Comparison of ENCODE assay signal across 25 mouse cellular contexts in the genomic region with DNA sequence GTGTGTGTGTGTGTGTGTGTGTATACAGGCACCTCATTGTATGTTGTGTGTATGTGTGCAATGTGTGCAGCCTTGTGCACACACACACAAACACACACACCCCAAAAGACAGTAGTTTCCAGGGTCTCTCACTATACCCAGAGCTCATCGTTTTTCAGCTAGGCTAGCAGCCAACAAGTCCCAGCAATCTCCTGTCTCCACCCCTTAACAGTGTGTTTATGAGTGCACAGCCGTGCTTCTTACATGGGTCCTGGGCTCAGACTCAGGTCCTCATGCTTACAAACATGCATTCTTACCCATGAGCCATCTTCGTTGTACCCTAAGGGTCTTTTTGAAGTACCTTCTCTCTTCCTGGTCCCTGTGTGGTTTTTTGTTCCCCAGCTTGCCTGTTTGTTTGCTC. TPM values are rescaled to one million over a fixed set of nuclear protein-coding genes. Genes with fewer than 3 reads are reported as not detected.
DNase-seq lines count a peak whose midpoint lies in the region; ATAC-seq and TF ChIP-seq lines count a peak whose summit lies in the region.
"Had no signal": no experiment of that assay in that cellular context is flagged by ENCODE, and none has a peak within 500 bp of the region (broad histone marks: within the 10 kb centered on the region; RNA-seq: fewer than 3 reads in every experiment).

No protein-coding gene starts in this region.

- H3K27me3 ChIP-seq in liver, embryonic 12.5 days (replicated peaks): no peaks in the 10 kb centered on the region
- H3K27me3 ChIP-seq in liver, postnatal 0 days (ENCODE audit: insufficient read depth, low read length): no peaks in the 10 kb centered on the region
- H3K27me3 ChIP-seq in ES-Bruce4 (ENCODE audit: control insufficient read depth, insufficient read depth, low read length, poor library complexity, severe bottlenecking): no peaks in the 10 kb centered on the region
- H3K27me3 ChIP-seq: CH12.LX; heart, embryonic 13.5 days had no signal

- TF ChIP-seq EP300 in liver, postnatal 0 days (IDR thresholded peaks at IDR 0.05; ENCODE audit: low read depth): no peak
- TF ChIP-seq EP300 in ES-Bruce4 (IDR thresholded peaks at IDR 0.05; ENCODE audit: insufficient read depth, low read depth, low read length): no peak

- no peak for TF ChIP-seq POLR2A in ES-Bruce4 (IDR thresholded peaks at IDR 0.05; ENCODE audit: insufficient read depth, low read length)

- H3K4me1 ChIP-seq in liver, embryonic 12.5 days: peaks cover 45% of the 10 kb centered on the region
- H3K4me1 ChIP-seq in liver, postnatal 0 days (ENCODE audit: insufficient read depth): peaks cover 20% of the 10 kb centered on the region
- peaks cover 4% of the 10 kb centered on the region for H3K4me1 ChIP-seq in ES-Bruce4 (ENCODE audit: control insufficient read depth, insufficient read depth, low read length)

- H3K27ac ChIP-seq in liver, embryonic 12.5 days: peak overlapping the region; percentile 83
- H3K27ac ChIP-seq in liver, postnatal 0 days (ENCODE audit: low read depth): no peak overlapping the region
- peak overlapping the region; percentile 46 for H3K27ac ChIP-seq in ES-Bruce4 (ENCODE audit: insufficient read depth, low read length)
- H3K27ac ChIP-seq: gastrocnemius, adult 2 months; heart, embryonic 13.5 days; hindbrain, embryonic 14.5 days; hindbrain, postnatal 0 days had no signal

- H3K9ac ChIP-seq in liver, embryonic 12.5 days: peak overlapping the region; percentile 51
- no peak overlapping the region for H3K9ac ChIP-seq in liver, postnatal 0 days (replicated peaks)
- no peak overlapping the region for H3K9ac ChIP-seq in ES-Bruce4 (ENCODE audit: low read depth, poor library complexity, severe bottlenecking)
- H3K9ac ChIP-seq: forebrain, postnatal 0 days; heart, embryonic 13.5 days; hindbrain, embryonic 14.5 days had no signal

- DNase-seq in liver, postnatal 0 days: no peak
- DNase-seq in heart, adult 11 months: no peak
- no peak for DNase-seq in left cerebral cortex, adult 18-20 months (ENCODE audit: low spot score in 2 of 2)
- DNase-seq: adrenal gland, adult 8-10 months; adrenal gland, postnatal 25 days; B cell, adult 2 months; cerebellum, adult 11-12 months; cerebellum, adult 8-10 months; cerebellum, postnatal 10 days; forebrain, postnatal 0 days; gastrocnemius, adult 2 months; gastrocnemius, postnatal 14 days; heart, adult 18-20 months; heart, postnatal 14 days; heart, postnatal 4 days had no signal

- no peak overlapping the region for H3K4me3 ChIP-seq in liver, embryonic 12.5 days
- H3K4me3 ChIP-seq in liver, postnatal 0 days (ENCODE audit: low read depth, low read length): no peak overlapping the region
- no peak overlapping the region for H3K4me3 ChIP-seq in ES-Bruce4 (ENCODE audit: low read depth, low read length)
- H3K4me3 ChIP-seq: gastrocnemius, adult 2 months; heart, embryonic 13.5 days had no signal

- TF ChIP-seq CTCF in liver, postnatal 0 days (IDR thresholded peaks at IDR 0.05; ENCODE audit: low read depth): no peak
- TF ChIP-seq CTCF in ES-Bruce4 (IDR thresholded peaks at IDR 0.05; ENCODE audit: low read depth, low read length): no peak

- no peaks in the 10 kb centered on the region for H3K9me3 ChIP-seq in liver, embryonic 12.5 days (replicated peaks)
- no peaks in the 10 kb centered on the region for H3K9me3 ChIP-seq in liver, postnatal 0 days (ENCODE audit: low read length)
- H3K9me3 ChIP-seq in ES-Bruce4 (replicated peaks; ENCODE audit: control insufficient read depth, insufficient read depth, low read length, poor library complexity, severe bottlenecking): no peaks in the 10 kb centered on the region
- H3K9me3 ChIP-seq: heart, embryonic 13.5 days had no signal

- peaks cover 54% of the 10 kb centered on the region for H3K36me3 ChIP-seq in liver, embryonic 12.5 days
- H3K36me3 ChIP-seq in liver, postnatal 0 days (replicated peaks; ENCODE audit: insufficient read depth, low read length): peaks cover 22% of the 10 kb centered on the region
- H3K36me3 ChIP-seq in ES-Bruce4 (ENCODE audit: control insufficient read depth, insufficient read depth, low read length, poor library complexity, severe bottlenecking): no peaks in the 10 kb centered on the region

- WGBS in liver, embryonic 12.5 days (ENCODE audit: insufficient replicate concordance): 59% methylated on average over 3 of the region's 3 CpGs
- 51% methylated on average over 3 of the region's 3 CpGs for WGBS in liver, postnatal 0 days (ENCODE audit: insufficient replicate concordance)

- ATAC-seq in liver, embryonic 12.5 days: peak; percentile 50; the same call in 1 of the 2 replicates
- ATAC-seq in liver, postnatal 0 days: no peak
- peak; percentile 48 for ATAC-seq in erythroblast, adult 5-6 weeks (replicated peaks; ENCODE audit: low FRiP score, poor library complexity, severe bottlenecking)
- peak; percentile 52; the same call in 1 of the 2 replicates for ATAC-seq in megakaryocyte progenitor cell, adult 5-6 weeks (replicated peaks; ENCODE audit: poor library complexity)
- ATAC-seq: activated CD4-positive, CD25-positive, alpha-beta regulatory T cell, adult 4 months; forebrain, embryonic 14.5 days; forebrain, postnatal 0 days; hindbrain, postnatal 0 days had no signal

- peak overlapping the region; percentile 30; the same call in 1 of the 2 replicates for H3K4me2 ChIP-seq in liver, embryonic 12.5 days
- no peak overlapping the region for H3K4me2 ChIP-seq in liver, postnatal 0 days (ENCODE audit: low read depth, low read length)
- H3K4me2 ChIP-seq: heart, embryonic 13.5 days; hindbrain, embryonic 14.5 days had no signal

RNA-seq across cellular contexts. Expression of a gene that starts 13.3 kb away (rescaled TPM):
- 62.2 TPM in 2 replicates for polyA plus RNA-seq in liver, embryonic 12.5 days (2016; fragmentation: Nextera tagmentation; extraction: Ambion mirVana)
- polyA plus RNA-seq in liver, postnatal 0 days (2015; fragmentation: Nextera tagmentation; extraction: Ambion mirVana): 15.9 and 16.5 TPM in 2 replicates
- polyA plus RNA-seq in ES-Bruce4 (2011; ENCODE audit: insufficient read depth, insufficient read length, low read depth, missing spikeins): 4.3 and 4.9 TPM in 2 replicates
- total RNA-seq in erythroblast, adult 5-6 weeks (2015; ENCODE audit: low replicate concordance): 29.8 and 52.2 TPM in 2 replicates
- total RNA-seq in erythroblast, adult 5-6 weeks (2017; ENCODE audit: low replicate concordance): 66.5 and 82.1 TPM in 2 replicates
- total RNA-seq in megakaryocyte progenitor cell, adult 5-6 weeks (2015): 1.1 and 1.4 TPM in 2 replicates
- total RNA-seq in megakaryocyte progenitor cell, adult 5-6 weeks (2017): 1.8 and 4.6 TPM in 2 replicates
- 10 to 100 TPM; 19.6 to 21.1 TPM for total RNA-seq in left cerebral cortex, adult 18-20 months (2021)
